Mouse (Mus musculus) kidney, adult 2 months (tissue): ENCODE data around the gene Top2b.

Experiments used
- CTCF ChIP-seq: fragments of 200-500 bp; conservative IDR thresholded peaks from 2 replicates; pipeline ENCODE4 v1.5.1; 2011; ENCODE audit warnings: low read depth, mild to moderate bottlenecking, control low read depth, low read length, moderate library complexity, mixed read lengths; ENCODE audit not compliant: insufficient read depth, insufficient read length
- POLR2A ChIP-seq: fragments of 200-500 bp; IDR thresholded peaks from one replicate; pipeline ENCODE4 v1.6.1; 2011; ENCODE audit warnings: low read depth, low read length, control low read depth

DNA sequence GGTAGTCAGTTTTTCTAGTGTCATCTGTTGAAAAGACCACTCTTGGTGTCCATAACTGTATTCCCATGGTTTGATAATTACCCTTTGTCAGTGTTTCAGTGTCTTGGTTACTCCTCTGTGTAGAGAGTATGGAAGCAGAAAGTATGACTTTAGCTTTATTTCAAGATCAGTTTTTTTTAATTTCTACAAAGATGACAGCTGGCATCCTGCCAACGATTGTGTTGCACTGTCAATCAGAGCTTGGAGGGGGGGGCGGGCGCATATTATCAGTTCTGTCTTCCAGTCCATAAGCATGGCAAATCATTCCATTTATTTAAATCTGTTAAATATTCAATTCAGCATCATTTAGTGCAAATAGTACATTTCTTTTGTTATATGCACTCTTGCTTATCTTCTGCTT, 30.7 kb upstream of the Top2b start:
- TF ChIP-seq CTCF (no peak), POLR2A (no peak)
